Mouse (Mus musculus): ENCODE measurements at regions not wholly inside any gene's neighbourhood (a gene's known extent, or its start where the extent isn't known, plus 50 kb on each side); places are given as distances from the start of the nearest gene placed in this dataset.

DNA sequence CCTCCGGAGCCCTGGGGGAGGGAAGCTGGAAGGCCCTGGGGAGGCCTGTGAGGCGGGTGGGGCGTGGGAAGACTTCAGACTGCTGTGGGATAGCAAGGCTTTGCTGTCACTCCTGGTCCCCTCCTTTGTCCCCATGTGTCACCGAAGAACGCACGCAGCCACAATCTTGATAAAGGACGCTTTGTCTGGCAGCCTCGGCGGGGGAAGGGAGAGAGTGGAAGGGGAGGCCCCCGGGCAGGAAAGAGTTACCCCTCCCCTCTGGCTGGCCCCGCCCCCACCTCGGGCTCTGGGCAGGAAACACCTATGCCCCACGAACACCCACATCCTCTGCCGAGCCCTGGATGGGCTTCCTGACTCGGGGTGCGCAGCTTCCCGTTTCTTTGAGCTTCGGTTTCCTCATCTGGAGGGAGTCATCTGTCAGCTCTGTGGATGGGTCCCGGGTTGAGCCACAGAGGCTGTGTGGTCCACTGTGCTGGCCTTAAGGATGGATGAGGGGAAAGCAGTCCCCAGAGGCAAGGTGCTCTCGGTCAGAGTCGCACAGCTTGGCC lies 91.9 kb downstream of the Mn1 start:
- no peak for TF ChIP-seq CTCF (conservative IDR thresholded peaks at IDR 0.05 in 1 of 2, IDR thresholded peaks at IDR 0.05 in 1 of 2; ENCODE audit: low read depth in 2 of 2, low read length in 2 of 2)
- TF ChIP-seq EP300 (IDR thresholded peaks at IDR 0.05; ENCODE audit: low read length): no peak
- TF ChIP-seq CHD1 (IDR thresholded peaks at IDR 0.05; ENCODE audit: low read depth, low read length): no peak
- TF ChIP-seq ZC3H11A (IDR thresholded peaks at IDR 0.05; ENCODE audit: low read depth, low read length): no peak
- TF ChIP-seq POLR2A (IDR thresholded peaks at IDR 0.05; ENCODE audit: low read depth, low read length): no peak

Data from CH12.LX (cell line).